Mouse (Mus musculus) liver, embryonic 13.5 days (tissue): ENCODE data around the gene Prim2. TPM values are rescaled to one million over a fixed set of nuclear protein-coding genes. Genes with fewer than 3 reads are reported as not detected.

Source experiments
- ATAC-seq: fragments of 200-750 bp; cut with Nextera tagmentation; 2 replicates; pipeline ENCODE4 v1.8.0; 2017; ENCODE audit warnings: low read depth, mild to moderate bottlenecking, moderate number of reproducible peaks, moderate library complexity
- DNase-seq: peaks from one replicate; pipeline ENCODE4 v3.0.0; 2022
- H3K27ac ChIP-seq: fragments of 300-500 bp; sonication (generic); 2 replicates; pipeline ENCODE4 v1.5.1; 2015; ENCODE audit warnings: moderate library complexity, mild to moderate bottlenecking, inconsistent platforms
- H3K27me3 ChIP-seq: fragments of 300-500 bp; sonication (generic); 2 replicates; pipeline ENCODE4 v1.6.1; 2015; ENCODE audit warnings: mild to moderate bottlenecking, inconsistent platforms
- H3K36me3 ChIP-seq: fragments of 300-500 bp; sonication (generic); 2 replicates; pipeline ENCODE4 v1.6.1; 2015; ENCODE audit warnings: mild to moderate bottlenecking, inconsistent platforms
- H3K4me1 ChIP-seq: fragments of 300-500 bp; sonication (generic); replicated peaks from 2 replicates; pipeline ENCODE4 v1.6.1; 2015; ENCODE audit warnings: inconsistent platforms
- H3K4me2 ChIP-seq: fragments of 300-500 bp; sonication (generic); 2 replicates; pipeline ENCODE4 v1.6.1; 2015; ENCODE audit warnings: inconsistent platforms, mild to moderate bottlenecking, moderate library complexity
- H3K4me3 ChIP-seq: fragments of 300-500 bp; sonication (generic); replicated peaks from 2 replicates; pipeline ENCODE4 v1.5.1; 2015; ENCODE audit warnings: mild to moderate bottlenecking, inconsistent platforms
- H3K9ac ChIP-seq: fragments of 300-500 bp; sonication (generic); 2 replicates; pipeline ENCODE4 v1.6.1; 2015; ENCODE audit warnings: mild to moderate bottlenecking, inconsistent platforms
- H3K9me3 ChIP-seq: fragments of 300-500 bp; sonication (generic); replicated peaks from 2 replicates; pipeline ENCODE4 v1.6.1; 2016; ENCODE audit warnings: inconsistent platforms
- WGBS: fragments of 180-500 bp; shearing (Covaris S2); methylation state at CpG from one replicate; pipeline ENCODE4 v1.1.7; 2015; ENCODE audit not compliant: insufficient replicate concordance; 5-methylcytosine and 5-hydroxymethylcytosine counted together
- polyA plus RNA-seq: library from polyadenylated mRNA; unstranded; fragments of >200 nt; fragmentation: Nextera tagmentation; extraction: Ambion mirVana; gene quantifications from 2 replicates; pipeline ENCODE4 v1.2.1, GENCODE M21; 2015

Prim2 gene
- polyA plus RNA-seq, 1 experiment from 2014 or later, result 43.2 TPM

DNA sequence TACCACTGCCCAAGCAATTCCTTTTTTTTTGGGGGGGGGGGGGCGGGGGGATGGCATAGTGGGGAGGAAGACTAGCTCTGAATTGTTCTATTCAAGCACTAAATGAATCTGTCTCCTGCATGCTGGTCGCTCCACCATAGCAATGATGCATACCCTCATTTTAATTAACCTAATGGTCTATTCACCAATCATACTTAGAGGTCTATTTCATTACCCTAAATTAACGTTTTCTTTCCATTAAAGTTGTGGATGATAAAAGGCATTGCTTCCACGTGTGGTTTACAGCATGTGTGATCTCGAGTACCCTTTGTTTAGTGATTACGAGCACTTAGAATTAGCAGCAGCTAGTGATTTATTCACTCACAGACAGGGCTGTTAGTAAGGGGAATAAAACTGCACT is 81.0 kb downstream of the Prim2 start:
- no peak for ATAC-seq
- Histone ChIP-seq H3K9me3 (no peaks in the 10 kb centered on the region), H3K4me3 (no peak overlapping the region), H3K4me2 (no peak overlapping the region), H3K36me3 (no peaks in the 10 kb centered on the region), H3K27ac (no peak overlapping the region), H3K27me3 (no peaks in the 10 kb centered on the region), H3K4me1 (peaks cover 10% of the 10 kb centered on the region; the same call in 1 of the 2 replicates), H3K9ac (no peak overlapping the region)
- no peak for DNase-seq
- 69% methylated on average over 6 of the region's 6 CpGs for WGBS

DNA sequence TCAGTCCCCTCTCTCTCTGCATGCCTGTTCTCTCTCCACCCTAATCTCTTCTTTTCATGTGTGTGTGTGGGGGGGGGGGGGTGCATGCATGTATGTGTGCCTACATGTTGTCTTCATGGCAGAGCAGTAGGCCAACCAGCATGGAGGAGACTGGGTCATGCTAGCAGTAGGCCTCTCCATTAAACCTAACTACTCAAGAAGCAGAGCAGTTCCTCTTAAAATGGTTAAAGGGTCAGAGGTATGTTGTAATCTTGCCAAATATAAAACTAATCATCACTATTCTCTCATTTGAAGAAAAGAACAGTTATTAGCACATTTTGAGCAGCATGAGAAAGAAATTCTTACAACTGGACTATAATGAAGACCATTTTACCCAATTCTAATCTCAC is 85.0 kb downstream of the Prim2 start:
- no peaks in the 10 kb centered on the region for H3K9me3 ChIP-seq
- H3K36me3 ChIP-seq, result no peaks in the 10 kb centered on the region
- no peak overlapping the region for H3K27ac ChIP-seq
- H3K27me3 ChIP-seq, result no peaks in the 10 kb centered on the region
- H3K4me1 ChIP-seq, result peaks cover 18% of the 10 kb centered on the region
- no peak overlapping the region for H3K9ac ChIP-seq
- H3K4me2 ChIP-seq, result no peak overlapping the region
- no peak overlapping the region for H3K4me3 ChIP-seq
- DNase-seq (no peak), ATAC-seq (no peak)

DNA sequence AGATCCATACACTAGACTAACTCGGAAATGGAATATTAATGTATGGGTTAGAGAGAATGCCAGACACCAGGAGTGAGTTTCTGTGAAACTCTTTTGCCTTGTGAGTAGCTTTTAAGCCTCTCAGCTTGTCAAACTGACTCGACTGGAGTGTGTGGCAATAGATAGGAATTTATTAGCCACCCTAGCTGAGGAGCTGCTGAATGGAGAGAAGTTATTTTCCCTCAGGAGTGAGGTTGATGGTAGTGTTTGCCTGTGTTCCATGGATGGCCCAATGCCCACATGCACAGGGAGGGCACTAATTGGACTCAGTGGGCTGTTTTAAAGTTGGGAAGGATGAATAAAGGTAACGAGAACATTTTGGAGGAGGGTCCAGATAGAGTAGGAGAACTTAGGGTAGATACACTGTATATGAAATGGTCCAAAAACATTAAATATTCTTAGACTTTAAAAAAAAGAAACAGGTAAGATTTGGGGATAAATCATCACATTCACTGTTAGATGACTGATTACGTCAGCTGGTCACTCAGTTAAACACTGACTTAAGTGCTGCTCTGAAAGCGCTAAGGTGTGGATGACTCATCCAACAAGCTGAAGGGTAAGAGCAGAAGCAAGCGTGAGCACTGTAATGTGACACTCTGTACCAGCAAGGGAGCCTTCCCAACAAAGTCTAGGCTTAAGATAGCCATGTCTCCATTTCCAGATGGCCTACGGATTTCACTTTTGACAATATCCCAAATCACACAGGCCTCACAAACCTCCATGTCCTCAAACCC is 85.6 kb downstream of the Prim2 start:
- no peaks in the 10 kb centered on the region for H3K36me3 ChIP-seq
- no peak overlapping the region for H3K27ac ChIP-seq
- 91% methylated on average over 7 of the region's 7 CpGs for WGBS
- H3K4me3 ChIP-seq, result no peak overlapping the region
- no peaks in the 10 kb centered on the region for H3K9me3 ChIP-seq
- ATAC-seq (no peak), DNase-seq (no peak)
- no peak overlapping the region for H3K4me2 ChIP-seq
- H3K27me3 ChIP-seq, result no peaks in the 10 kb centered on the region
- H3K9ac ChIP-seq, result no peak overlapping the region
- peaks cover 22% of the 10 kb centered on the region for H3K4me1 ChIP-seq

DNA sequence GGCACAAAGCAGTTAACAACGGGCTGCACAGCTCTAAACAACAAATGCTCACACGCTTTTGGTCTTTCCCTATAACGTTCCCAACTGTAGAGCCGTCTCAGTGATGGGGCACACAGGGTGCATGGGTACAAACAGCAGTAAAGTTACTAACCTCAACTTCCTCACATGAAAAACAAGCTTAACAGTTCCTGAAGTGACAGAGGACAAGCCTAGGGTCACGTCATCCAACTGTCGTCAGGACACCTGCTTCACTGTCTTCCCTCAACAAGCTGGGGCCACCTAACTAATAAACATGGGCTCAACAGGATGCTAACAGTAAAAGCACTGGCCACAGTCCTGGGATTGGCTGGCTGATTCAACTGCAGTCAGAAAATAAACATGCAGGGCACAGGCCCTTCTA is 91.0 kb downstream of the Prim2 start:
- WGBS, result 53% methylated on average over 6 of the region's 6 CpGs
- ATAC-seq, result no peak
- Histone ChIP-seq H3K4me1 (peaks cover 45% of the 10 kb centered on the region), H3K4me3 (no peak overlapping the region), H3K9ac (no peak overlapping the region), H3K27me3 (no peaks in the 10 kb centered on the region), H3K27ac (peak overlapping the region; percentile 66), H3K9me3 (no peaks in the 10 kb centered on the region), H3K36me3 (no peaks in the 10 kb centered on the region), H3K4me2 (no peak overlapping the region)
- no peak for DNase-seq

DNA sequence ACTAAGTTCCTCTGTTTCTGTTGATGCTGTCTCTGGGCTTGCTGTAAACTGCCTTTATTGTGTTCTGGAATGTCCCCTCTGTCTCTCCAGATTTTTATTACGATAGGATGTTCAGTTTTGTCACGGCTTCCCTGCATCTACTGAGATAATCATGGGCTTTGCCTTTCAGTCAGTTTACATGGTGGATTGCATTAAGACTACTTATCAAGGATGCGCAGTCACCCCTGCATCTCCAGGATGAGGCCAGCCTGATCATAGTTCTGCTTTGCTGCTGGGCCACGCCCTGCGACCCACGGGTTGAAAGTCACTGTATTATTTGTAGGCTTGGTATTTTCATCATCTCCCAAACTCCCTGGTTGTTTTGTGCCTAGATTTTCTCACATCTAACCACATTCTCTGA is 95.1 kb downstream of the Prim2 start:
- peak; percentile 99 for ATAC-seq
- H3K4me3 ChIP-seq, result peak overlapping the region; percentile 17

DNA sequence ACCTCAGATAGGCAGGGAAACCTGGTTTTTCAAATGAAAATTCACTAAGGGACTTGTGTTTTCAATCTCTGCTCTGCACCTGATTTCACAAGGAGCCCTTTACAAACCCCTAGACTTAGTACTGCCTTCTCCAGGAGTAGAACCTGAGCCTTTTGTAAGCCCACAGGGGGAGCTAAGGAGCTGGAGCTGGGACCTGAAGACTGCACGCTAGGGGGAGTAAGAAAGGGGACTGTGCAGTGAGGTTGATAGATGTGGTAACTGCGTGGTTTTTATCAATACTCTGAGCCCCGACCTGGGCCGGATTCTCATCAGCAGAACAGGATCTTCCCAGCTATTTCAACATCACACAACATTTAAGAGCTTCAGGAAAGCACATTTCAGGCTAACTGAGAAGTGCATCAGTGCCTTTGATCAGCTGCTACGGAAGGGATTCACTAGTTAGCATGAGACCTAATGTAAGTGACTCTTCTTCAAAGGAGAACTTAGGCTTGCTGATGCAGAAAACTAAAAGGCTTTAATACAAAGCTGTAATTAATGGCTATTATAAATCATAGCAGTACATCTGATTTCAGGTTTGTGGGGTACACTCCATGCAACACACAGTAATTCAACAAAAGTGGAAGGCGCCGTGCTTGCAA is 103.7 kb downstream of the Prim2 start:
- no peak overlapping the region for H3K4me3 ChIP-seq
- no peaks in the 10 kb centered on the region for H3K36me3 ChIP-seq
- ATAC-seq (peak; percentile 80), DNase-seq (peak; percentile 20)
- H3K9me3 ChIP-seq, result no peaks in the 10 kb centered on the region
- H3K4me1 ChIP-seq, result peaks cover 12% of the 10 kb centered on the region
- H3K9ac ChIP-seq, result no peak overlapping the region
- no peak overlapping the region for H3K4me2 ChIP-seq
- H3K27ac ChIP-seq, result no peak overlapping the region
- 38% methylated on average over 7 of the region's 7 CpGs for WGBS
- no peaks in the 10 kb centered on the region for H3K27me3 ChIP-seq

More for the DNA sequence above, 95.1 kb downstream of the Prim2 start:
- peaks cover 57% of the 10 kb centered on the region for H3K4me1 ChIP-seq
- peak overlapping the region; percentile 59 for H3K4me2 ChIP-seq
- H3K27me3 ChIP-seq, result no peaks in the 10 kb centered on the region
- H3K9me3 ChIP-seq, result 0 out of 2 replicates have a peak, but pooled peaks cover 2% of the 10 kb centered on the region
- WGBS, result 20% methylated on average over 6 of the region's 6 CpGs
- H3K36me3 ChIP-seq, result no peaks in the 10 kb centered on the region
- peak overlapping the region; percentile 90 for H3K27ac ChIP-seq
- DNase-seq, result peak; percentile 84
- no peak overlapping the region for H3K9ac ChIP-seq

DNA sequence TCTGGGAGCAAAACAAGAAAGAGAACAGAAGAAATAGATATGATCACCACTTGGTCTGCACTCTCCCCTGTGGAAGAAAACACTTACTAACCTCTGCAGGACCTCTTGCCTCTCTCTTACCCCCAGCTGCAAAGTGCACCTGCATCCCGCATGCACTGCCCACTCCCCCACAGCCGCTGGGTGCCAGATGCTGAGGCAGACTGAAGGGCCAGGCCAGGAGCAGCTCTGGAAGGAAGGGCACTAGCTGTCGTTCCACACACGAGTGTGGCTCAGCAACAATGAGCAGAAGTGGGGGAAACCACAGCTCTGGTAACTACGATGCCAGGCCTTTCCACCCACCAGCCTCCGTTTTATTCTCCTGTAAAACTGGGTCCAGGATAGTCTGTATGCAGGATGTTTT is 105.6 kb downstream of the Prim2 start:
- no peak for DNase-seq
- Histone ChIP-seq H3K27me3 (no peaks in the 10 kb centered on the region), H3K36me3 (no peaks in the 10 kb centered on the region), H3K27ac (no peak overlapping the region), H3K4me3 (no peak overlapping the region), H3K4me2 (no peak overlapping the region), H3K9me3 (no peaks in the 10 kb centered on the region), H3K9ac (no peak overlapping the region), H3K4me1 (peaks cover 12% of the 10 kb centered on the region)
- WGBS, result 66% methylated on average over 6 of the region's 6 CpGs
- 0 out of 2 replicates have a peak, but pooled peaks have one; percentile 23 for ATAC-seq

DNA sequence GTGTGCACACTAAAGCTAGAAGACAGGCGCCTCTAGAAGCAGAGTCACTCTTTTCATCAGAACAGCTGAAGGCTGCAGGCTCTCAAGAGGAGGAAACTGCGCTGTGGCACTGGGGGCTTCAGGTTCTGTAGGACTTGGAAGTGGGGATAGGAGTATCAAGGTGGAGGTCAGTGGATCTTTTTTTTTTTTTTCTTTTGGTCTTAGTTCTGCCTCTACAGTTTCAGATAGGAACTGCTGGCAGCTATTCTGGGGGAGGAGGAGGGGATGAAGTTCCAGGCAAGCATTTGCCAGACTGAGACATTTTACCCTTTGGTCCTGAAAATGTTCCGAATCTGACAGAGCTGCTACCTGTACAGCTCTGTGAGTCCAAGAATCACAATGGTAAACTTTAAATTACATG is 106.0 kb downstream of the Prim2 start:
- no peak for ATAC-seq

DNA sequence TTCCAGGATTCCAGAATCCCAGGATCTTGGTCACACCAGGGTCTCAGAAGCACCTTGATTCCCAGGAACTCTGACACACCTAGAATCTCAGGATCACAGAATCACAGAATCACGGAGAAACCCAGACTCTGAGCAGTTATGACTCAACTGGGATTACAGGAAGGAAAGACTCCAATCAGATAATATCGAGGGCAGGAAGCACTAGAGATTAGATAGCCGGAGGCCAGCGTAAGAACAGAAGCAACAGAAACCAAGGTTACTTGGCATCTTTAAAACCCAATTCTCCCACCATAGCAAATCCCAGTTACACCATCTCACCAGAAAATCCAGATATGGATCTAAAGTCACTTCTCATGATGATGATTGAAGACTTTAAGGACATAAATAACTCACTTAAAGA is 113.0 kb downstream of the Prim2 start:
- no peak for ATAC-seq
- no peaks in the 10 kb centered on the region for H3K36me3 ChIP-seq
- no peak overlapping the region for H3K9ac ChIP-seq
- WGBS, result 25% methylated on average over 4 of the region's 4 CpGs
- H3K4me2 ChIP-seq, result no peak overlapping the region
- no peak overlapping the region for H3K4me3 ChIP-seq
- no peak for DNase-seq
- H3K9me3 ChIP-seq, result no peaks in the 10 kb centered on the region
- no peak overlapping the region for H3K27ac ChIP-seq
- H3K27me3 ChIP-seq, result no peaks in the 10 kb centered on the region
- H3K4me1 ChIP-seq, result no peaks in the 10 kb centered on the region

More for the DNA sequence above, 106.0 kb downstream of the Prim2 start:
- no peak overlapping the region for H3K4me2 ChIP-seq
- peaks cover 12% of the 10 kb centered on the region for H3K4me1 ChIP-seq
- 80% methylated on average over 3 of the region's 3 CpGs for WGBS
- H3K27me3 ChIP-seq, result no peaks in the 10 kb centered on the region
- H3K9ac ChIP-seq, result no peak overlapping the region
- no peaks in the 10 kb centered on the region for H3K36me3 ChIP-seq
- H3K27ac ChIP-seq, result no peak overlapping the region
- H3K9me3 ChIP-seq, result no peaks in the 10 kb centered on the region
- no peak for DNase-seq
- no peak overlapping the region for H3K4me3 ChIP-seq

DNA sequence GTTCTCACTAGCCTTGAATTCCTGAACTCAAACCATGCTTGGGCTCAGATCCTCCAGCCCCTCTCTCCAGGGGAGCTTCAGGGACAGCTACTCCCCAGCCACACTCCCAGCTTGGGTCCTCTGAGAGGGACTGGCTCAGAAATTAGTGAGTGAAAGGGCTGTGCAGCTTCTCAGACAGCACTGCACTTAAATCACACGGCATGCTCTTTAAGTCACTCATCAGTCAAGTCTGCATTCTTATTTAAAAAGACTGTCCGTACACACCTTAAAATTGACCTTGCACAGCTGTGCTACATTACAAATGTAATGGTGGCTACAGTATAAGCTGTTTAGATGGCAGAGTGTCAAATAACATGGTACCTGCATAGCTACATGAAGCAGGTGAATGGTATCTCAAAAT is 114.0 kb downstream of the Prim2 start:
- no peak for DNase-seq
- 89% methylated on average over 2 of the region's 2 CpGs for WGBS
- H3K9me3 ChIP-seq, result no peaks in the 10 kb centered on the region
- no peak overlapping the region for H3K4me3 ChIP-seq
- no peak for ATAC-seq
- H3K27ac ChIP-seq, result no peak overlapping the region
- no peaks in the 10 kb centered on the region; the same call in 1 of the 2 replicates for H3K4me1 ChIP-seq
- no peak overlapping the region for H3K9ac ChIP-seq
- no peak overlapping the region for H3K4me2 ChIP-seq
- H3K36me3 ChIP-seq, result no peaks in the 10 kb centered on the region
- no peaks in the 10 kb centered on the region for H3K27me3 ChIP-seq

DNA sequence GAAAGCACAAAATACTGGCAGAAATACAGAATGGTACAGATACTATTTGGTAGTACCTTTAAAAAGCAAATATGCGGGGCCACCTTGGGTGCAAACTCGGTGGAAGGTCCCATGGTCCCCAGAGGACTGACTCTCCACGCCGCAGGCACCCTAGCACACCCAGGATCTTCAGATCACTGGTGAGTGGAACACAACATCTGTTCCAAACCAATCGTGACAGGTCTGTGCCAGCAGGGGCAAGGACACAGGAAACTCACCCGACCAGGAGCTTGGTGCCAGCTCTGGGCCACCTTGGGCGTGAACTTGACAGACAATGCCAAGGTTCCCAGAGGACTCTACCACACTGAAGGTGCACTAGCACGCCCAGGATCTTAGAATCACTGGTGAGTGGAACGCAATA is 118.2 kb downstream of the Prim2 start:
- no peak for DNase-seq
- no peak overlapping the region for H3K4me3 ChIP-seq
- WGBS, result 89% methylated on average over 9 of the region's 9 CpGs
- H3K36me3 ChIP-seq, result 0 out of 2 replicates have a peak, but pooled peaks cover 5% of the 10 kb centered on the region
- H3K9ac ChIP-seq, result no peak overlapping the region
- H3K9me3 ChIP-seq, result no peaks in the 10 kb centered on the region
- H3K4me1 ChIP-seq, result no peaks in the 10 kb centered on the region; the same call in 1 of the 2 replicates
- H3K4me2 ChIP-seq, result no peak overlapping the region
- no peak overlapping the region for H3K27ac ChIP-seq
- no peaks in the 10 kb centered on the region for H3K27me3 ChIP-seq
- ATAC-seq, result no peak

DNA sequence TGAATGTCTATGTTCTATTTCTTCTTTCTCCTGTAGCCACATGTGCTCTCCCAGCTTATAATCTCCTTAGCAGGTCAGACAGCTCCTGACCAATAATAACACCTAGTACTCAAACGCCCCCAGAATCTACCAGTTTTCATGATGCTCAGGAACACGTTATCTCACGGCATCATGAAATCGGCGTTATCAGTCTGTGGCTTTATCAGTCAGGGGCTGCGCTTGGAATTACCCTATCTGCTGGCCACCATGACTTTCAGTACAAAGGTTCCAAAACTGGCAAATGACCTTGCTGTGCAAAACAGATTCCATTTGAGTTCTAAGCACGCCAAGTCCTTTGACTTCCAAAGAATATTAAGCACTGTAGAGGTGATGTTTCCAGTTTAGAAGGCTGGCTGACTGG is 127.9 kb downstream of the Prim2 start:
- Histone ChIP-seq H3K4me2 (no peak overlapping the region), H3K4me1 (peaks cover 10% of the 10 kb centered on the region), H3K4me3 (no peak overlapping the region), H3K36me3 (peaks cover 13% of the 10 kb centered on the region), H3K27ac (no peak overlapping the region), H3K27me3 (no peaks in the 10 kb centered on the region), H3K9ac (no peak overlapping the region), H3K9me3 (0 out of 2 replicates have a peak, but pooled peaks cover 3% of the 10 kb centered on the region)
- WGBS, result 58% methylated on average over 7 of the region's 7 CpGs
- no peak for DNase-seq
- ATAC-seq, result no peak; the same call in 1 of the 2 replicates
